Mouse (Mus musculus) cerebellum, postnatal 25 days (tissue): Measurements from ENCODE around the gene Fbxw11.
"Not testable (repeated sequence)": the region's sequence is repeated elsewhere in the genome, so short reads cannot be mapped to it uniquely, and the experiment has no call there.

Experiments
- DNase-seq, 2 experiments: peaks; one replicate each; pipeline ENCODE4 v3.0.0; 2021; ENCODE audit warnings: mixed read lengths in 2 of 2

Gene Fbxw11

DNA sequence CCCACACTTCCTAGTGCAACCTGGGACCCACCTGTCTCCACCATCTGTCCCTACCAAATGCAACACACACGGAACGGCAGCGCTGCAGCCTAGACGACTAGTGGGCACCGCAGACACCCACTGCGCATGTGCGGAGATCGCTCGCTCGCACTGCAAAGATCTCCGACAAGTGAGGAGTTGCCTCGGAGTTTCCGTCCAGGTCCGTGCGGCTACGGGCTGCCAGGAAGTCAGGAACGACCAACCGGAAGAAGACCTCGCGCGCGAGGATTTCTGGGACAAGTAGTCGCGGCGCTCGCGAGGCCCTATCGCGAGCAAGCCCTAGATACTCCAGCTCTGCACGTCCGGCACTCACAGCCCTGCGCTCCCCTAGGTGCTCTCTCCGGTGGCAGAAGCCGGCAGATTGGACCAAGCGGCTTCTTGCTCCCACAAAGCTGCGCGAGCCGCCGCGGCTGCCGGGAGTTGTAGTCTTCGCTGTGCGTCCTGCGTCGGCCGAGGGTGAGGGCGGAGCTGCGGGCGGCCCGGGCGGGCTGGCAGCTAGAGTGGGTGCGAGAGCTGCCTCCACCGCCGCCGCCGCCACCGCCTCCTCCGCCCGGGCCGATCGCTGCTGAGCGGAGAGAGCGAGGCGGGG is at the start of gene Fbxw11:
TSS of gene Fbxw11 (plus strand) at position 476 of the 628 bp plus-strand sequence.
- peak; percentile 97 for DNase-seq

DNA sequence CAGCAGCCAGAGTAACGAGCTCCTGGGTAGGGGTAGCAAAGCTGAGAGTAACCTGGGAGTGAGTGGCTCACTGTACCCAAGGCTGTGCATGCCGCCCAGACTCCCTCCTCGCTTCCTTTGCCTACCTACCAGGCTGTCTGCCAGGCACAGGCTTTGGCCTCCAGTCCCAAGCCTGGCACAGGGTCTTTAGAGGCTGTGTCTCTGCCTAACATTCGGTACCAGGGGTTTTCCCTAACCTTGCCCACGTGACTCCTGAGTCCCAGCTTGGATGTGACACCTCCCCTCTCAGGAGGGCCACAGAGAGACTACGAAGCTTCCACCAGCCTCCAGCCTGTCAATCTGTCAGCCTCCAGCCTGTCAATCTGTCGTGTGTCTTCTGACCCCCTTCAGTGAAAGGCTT is 49.4 kb upstream of the Fbxw11 start:
- DNase-seq, result peak; percentile 59 to 61

DNA sequence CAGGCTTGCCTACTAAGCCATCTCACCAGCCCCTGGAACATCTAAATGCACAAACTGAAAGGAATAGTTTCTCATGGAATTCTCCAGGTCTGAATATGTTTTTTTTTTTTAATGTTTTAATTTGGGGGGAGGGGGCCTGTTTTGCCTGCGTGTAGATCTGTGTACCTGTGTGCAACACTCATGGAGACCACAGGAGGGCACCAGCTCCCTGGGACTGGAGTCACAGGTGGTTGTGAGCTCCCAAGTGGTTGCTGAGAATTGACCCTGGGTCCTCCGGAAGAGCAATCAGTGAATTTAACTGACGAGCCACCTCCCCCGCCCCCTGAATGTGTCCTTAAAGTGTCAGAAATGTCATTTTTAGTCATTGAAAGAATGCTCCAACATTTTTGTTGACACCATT is 48.4 kb upstream of the Fbxw11 start:
- DNase-seq, result no peak

DNA sequence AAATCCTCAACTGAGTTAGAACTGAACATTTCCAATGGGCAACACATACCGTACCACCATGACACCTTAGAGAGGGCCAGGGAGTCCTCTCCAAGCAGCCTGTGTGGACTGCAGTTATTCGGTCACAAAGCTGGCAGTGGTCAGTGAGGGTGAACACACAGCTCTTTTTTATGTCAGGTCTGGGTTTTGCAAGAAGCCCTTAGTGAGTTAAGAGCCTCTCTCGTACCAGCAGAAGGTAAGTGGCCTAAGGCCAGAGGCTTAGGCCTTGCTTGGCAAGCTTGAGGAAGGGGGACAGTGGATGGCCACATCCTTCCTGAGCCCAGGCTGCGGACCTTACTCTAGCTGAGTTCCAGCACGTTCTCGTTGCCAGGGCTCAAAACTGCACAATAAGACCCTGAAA is 42.2 kb upstream of the Fbxw11 start:
- DNase-seq, result no peak

DNA sequence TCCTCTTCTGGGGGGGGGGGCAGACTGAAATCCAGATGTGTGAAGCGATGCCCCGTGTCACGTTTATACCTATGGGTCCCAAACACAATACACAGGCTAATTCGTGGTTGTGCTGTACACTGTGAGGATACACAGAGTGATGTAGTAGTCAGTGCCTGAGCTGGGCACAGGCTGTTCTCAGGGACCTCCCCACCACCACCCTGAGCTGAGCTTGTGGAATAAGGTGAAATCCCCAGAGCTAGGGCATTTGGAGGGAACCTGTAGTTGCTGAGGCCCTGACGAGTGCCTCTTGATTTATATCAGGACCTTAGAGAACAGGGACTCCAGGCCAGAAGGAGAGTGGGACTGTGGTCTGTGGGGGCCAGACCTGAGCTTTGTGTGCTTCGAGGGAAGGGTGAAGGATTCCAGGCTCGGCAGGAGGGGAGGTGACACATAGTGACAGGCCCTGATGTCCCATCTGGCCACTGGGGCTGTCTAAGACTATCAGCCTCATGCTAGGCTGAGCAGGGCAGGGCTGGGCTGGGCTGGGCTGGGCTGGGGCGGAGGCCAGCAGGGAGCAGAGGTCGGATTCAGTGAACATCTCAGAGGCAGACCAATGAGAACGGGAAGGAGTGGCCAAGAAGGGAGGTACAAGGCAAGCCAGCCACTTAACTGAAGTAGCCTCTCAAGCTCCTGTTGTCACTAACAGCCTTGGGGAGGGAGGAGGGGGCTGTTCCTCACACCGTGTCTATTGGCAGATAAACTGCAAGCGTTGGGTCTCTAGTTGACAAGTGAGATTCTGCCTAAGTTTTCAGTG is 40.8 kb upstream of the Fbxw11 start:
- DNase-seq, result peak; percentile 58 to 63

DNA sequence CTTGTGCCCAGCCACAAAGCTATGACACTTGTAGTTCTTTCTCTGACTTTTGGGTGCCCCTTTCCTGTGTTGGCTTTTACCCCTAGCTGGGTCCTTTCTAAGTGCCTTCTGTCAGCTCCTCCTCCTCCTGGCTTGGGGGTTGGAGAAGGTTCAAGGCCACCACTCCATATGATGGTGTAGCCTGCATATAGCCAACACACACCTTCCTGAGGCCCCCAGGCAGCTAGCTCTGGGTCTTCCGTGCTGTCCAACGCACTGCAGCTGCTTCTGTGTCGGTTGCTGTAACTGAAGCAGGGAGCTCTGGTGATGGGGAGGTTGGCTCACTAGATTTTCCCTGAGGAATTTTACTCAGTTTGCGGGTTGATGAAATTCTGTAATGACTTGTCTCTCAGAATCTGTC is 37.9 kb upstream of the Fbxw11 start:
- peak in 1 of 2 experiments; percentile 51 for DNase-seq

DNA sequence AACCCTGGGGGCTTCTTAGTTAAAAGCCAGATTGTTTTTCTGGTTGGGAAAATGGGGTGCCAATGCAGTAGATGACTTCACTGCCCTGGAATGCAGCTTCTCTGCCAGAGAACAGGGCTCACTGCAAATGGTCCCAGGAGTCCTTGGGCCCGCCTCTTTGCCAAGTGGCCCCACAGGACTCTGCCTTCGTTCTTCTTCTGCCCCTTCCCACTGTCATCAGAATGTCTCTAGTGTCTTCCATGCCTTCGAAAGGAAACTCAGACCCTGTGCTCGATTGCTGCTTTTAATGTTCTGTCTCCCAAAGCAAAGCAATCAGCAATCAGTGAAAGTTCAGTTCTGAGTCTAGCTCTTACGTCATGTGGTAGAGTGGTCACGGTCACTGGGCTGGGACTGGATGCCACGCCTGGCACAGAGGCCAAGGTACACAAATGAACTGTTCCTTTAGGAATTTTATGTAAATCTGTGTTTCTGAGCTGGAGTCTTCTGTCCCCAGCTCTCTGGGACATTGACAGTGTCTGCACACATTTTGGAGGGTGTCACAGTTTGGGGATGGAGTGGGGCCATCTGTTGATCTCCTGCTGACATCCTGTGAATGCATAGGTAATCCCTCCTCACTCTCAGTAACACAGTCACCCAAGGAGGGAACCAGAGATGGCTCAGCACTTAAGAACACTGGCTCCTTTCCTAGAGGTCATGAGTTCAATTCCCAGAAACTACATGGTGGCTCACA is 37.2 kb upstream of the Fbxw11 start:
- DNase-seq, result peak; percentile 73 to 74

DNA sequence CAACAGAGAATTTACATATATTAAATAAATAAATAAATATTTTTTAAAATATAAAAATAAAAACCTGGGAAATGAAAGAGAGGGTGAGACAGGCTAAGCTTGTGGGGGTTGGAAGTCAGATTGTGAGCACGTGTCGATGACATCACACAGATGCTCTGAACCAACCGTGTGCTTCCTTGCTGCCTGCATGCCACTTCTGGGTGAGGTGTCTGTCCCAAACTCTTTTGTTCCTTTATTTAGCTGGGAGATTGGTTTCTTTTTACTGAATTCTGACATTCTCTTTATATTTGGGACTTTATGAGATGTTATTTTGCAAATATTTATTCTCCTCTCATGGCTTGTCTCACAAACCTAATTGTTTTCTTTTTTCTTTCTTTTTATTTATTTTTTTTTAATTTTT is 36.6 kb upstream of the Fbxw11 start:
- DNase-seq, result no peak

DNA sequence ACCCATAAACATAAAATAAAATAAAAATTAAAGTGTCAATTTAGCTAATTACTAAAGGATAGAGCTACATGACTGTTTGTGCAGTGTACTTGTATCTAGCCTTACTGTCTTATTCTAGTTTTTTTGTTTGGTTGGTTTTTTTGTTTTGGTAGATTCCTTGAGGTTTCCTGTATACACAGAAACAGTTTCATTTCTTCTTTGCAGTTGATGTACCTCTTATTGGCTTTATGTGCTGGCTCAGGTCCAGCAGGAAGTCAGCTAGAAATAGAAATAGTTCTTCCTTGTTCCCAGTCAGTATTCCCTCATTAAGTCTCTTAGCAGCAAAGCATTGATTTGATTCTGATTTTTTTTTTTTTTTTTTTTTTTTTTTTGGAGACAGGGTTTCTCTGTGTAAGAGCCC is 35.2 kb upstream of the Fbxw11 start:
- DNase-seq, result no peak

DNA sequence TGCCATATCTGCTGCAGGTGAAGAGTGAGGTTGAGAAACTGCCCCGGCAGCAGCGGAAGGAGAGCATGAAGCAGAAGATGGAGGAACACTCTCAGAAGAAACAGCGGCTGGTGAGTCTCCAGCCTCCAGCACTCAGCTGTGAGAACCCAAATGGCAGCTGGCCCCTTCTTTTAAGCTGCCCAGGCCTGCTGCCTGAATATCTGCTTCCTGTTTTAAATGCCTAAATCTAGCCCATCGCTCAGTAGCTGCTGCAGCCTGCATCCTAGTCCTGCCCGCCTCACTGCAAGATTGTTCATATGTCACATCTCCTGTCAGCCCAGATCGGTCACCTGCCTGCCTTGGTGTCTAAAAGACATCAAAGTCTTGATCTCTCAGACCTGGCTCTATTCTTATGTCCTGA is 31.9 kb upstream of the Fbxw11 start:
- DNase-seq, result no peak

DNA sequence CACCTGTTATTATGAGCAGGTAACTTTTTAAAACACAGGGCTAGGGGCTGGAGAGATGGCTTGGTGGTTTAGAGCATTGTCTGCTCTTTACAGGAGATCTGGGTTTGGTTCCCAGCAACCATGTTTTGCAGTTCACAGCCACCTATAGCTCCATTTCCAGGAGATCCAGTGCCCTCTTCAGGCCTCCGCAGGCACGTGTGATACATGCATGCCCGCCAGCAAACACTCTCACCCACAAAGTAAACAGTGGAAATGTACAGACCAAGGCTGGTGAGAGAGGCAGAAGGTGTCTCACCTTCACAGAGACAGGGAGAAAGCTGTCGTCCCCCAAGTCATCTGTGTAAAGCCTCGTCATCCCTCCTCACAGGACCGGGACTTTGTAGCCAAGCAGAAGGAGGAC is 30.2 kb upstream of the Fbxw11 start:
- DNase-seq, result no peak

DNA sequence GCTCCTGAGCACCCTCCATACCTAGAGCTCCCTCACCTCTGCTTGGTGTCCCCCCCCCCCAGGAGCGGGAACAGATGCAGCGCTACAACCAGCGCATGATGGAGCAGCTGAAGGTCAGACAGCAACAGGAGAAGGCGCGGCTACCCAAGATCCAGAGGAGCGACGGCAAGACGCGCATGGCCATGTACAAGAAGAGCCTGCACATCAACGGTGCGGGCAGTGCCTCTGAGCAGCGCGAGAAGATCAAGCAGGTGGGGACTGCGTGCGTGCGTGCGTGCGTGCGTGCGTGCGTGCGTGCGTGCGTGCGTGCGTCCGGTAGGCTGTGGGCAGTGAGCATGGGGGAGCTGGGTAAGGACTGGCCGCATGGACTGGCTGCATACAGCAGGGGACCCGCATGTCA is 28.1 kb upstream of the Fbxw11 start:
- no peak for DNase-seq

DNA sequence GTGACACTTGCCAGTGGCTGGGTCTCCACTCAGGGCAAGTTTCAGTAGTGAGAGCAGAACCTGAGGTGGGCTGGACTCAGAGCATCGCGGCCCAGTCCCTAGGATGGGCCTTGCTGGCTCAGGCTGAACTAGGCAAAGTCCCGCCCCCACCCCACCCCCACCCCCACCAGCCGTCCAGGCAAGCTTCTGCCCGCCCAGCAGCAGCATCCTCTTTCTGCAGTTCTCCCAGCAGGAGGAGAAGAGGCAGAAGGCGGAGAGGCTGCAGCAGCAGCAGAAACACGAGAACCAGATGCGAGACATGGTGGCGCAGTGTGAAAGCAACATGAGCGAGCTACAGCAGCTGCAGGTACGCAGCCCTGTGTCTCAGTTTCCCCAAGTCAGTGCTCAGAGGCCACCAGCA is 27.0 kb upstream of the Fbxw11 start:
- DNase-seq, result no peak

DNA sequence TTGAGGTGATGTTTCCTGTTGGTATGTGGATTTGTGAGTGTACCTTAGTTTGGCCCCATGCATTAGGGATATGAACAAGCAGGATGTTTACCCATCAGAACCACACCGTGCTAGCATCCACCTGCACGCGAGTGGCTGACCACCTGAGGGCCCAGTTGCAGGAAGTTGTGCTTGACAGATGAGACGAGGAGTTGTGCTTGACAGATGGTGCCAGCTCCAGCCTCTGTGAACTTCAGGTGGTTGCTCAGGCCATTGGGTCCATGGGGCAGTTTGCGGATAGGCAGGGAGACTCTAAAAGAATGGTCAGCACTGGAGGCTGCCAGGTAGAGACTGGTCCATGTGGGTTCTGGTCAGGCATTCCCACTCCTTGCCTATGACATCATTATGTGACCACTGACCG is 26.4 kb upstream of the Fbxw11 start:
- no peak for DNase-seq

DNA sequence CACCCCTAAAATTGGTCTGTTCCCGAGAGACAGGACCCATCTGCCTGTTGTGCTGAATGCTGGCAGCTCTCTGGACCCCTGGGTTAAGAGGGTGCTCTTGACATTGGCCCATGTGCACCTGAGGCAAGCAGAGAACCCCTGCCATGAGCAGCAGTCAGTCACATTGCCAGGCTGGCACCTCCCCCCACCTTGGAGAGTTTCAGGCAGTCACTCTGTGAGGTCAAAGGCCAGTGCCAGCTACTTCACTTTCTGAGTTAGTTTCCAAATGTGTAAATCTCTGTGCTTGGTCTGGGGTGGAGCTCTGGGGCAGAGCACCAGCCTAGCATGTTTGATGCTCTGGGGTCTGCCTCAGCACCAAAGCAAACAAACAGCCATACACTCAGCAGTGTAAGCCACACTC is 24.5 kb upstream of the Fbxw11 start:
- no peak for DNase-seq

DNA sequence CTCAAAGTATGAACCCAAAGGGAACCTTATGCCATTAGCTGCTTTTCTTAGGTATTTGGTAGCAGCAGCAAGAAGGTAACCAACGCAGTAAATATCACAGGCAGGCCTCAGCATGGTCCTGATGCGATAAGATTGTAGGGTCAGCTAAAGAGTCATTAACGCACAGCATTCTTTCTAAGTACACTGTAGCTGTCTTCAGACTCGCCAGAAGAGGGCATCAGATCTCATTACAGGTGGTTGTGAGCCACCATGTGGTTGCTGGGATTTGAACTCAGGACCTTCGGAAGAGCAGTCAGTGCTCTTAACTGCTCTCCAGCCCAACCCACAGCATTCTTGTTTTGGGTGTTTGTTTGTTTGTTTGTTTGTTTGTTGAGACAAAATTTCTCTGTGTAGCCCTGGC is 23.9 kb upstream of the Fbxw11 start:
- not testable (repeated sequence) for DNase-seq

DNA sequence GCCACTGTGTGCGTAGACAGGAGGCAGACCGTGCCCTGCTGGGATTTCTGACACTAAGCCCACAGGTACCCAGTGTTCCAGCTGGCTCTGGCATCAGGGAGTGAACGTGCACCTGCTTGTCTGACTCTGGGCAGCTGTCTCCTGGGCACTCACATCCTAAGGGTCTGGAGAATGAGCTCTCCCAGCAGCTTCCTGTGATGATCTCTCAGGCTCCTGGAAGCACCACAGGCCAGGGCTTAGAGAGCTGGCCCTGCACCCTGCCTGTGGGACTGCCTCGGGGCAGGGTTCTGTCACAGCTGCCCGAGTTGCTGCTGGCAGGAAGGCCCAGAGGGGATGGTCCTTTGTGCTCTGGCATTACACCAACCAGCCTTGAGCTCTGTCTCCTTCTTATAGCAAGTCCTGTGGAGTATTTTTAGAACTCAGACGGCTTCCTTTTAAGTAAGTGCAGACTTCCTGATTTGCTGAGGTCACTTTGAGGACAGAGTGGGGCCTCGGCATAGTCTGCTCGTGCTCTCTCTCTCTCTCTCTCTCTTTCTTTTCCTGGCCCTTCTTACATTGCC is 23.2 kb upstream of the Fbxw11 start:
- DNase-seq, result peak in 1 of 2 experiments; percentile 54

DNA sequence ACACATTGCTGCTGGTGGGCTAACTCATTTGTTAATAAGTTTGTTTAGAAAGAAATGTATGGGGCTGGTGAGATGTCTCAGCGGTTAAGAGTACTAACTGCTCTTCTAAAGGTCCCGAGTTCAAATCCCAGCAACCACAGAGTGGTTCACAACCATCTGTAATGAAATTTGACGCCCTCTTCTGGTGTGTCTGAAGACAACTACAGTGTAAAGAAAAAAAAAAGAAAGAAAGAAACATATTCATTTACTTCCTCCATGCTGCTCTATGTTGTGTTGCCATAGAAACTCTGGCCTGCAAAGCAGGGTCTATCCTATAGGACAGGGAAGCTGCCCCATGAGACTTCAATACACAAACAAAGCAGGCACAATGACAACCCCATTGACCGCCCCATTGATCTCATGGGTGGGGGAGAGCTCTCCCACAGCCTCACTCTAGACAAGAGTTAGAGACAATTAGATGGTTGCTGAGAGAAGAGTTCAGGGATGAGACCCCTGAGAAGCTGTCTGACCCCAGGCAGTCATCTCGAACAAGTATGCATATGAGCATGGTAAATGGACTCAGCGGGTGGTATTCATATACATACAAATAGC is 22.6 kb upstream of the Fbxw11 start:
- no peak for DNase-seq

DNA sequence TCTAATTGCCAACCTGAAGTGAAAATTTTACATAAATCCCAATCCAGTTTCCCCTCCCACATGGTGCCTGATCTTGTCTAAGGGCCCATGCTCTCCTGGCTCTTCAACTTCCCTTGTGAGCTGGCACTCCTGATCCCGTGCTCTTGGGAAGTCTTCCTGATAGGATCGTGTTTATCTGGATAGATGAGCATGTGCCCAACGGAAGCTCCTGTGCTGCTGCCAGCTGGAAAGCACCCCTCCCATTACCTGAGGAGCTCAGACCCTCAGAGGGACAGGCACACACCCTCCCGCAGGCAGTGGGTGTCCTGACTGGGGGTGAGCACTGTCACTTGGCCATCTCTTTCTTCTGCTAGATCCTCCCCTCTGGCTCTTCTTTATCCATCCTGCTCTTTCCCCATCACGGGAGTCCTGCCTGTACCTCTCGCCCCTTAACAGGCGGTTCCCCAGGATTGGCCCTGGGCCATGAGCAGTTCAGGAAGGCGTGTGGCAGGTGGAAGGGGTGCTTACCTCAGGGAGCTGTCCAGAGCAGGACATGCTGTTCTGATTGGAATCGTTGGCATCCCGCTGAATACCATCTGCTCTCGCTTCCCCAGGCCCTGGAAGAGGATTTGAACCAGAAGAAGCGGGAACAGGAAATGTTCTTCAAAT is 20.6 kb upstream of the Fbxw11 start:
- DNase-seq, result peak; percentile 97 to 99

DNA sequence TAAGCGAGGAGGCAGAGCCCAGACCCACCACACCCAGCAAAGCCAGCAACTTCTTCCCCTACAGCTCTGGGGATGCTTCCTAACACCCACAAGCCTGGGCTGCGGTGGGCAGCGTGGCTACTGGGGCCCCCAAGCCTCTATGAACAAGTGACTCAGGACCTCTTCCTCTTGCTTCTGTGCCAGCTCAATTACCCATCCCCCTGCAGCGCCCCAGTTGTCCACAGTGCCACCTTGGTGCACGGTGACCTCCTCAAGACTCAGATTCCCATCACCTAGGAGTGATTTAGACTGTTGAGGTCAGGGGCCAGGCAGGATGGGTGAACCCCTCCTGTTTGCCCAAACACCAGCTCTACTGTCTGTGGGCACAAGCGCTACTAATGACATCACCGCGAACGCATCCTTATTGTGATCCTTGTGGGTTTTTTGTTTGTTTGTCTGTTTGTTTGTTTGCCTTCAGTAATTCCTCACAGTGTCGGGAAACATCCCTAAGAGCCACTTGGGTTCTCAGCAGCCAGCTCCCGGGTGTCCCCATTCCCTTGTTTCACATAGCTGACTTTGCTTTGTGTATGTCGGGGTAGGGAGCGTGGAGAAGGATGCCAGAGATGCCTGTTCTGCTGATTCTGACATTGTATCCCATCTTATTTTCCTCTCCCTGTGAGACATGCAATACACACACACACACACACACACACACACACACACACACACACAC is 19.9 kb upstream of the Fbxw11 start:
- no peak for DNase-seq

DNA sequence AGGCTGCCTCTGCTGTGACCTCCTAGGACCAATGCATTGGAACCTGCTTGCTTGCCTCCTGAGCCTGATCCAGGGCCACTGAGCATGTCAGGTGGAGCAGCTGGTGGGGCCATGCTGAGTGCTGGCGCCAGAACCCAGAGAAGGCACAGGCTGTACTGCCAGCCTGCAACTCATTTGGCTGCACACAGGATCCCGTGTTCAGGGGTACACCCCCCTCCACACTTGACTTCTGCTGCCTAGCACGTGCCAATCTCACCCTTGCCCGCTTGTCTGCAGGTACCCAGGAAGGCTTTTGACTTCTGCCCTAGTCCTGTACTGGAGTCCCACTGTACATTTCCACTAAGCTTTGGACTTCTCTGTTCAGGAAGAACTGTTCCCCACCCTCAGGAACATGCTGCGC is 19.3 kb upstream of the Fbxw11 start:
- peak; percentile 96 to 98 for DNase-seq

DNA sequence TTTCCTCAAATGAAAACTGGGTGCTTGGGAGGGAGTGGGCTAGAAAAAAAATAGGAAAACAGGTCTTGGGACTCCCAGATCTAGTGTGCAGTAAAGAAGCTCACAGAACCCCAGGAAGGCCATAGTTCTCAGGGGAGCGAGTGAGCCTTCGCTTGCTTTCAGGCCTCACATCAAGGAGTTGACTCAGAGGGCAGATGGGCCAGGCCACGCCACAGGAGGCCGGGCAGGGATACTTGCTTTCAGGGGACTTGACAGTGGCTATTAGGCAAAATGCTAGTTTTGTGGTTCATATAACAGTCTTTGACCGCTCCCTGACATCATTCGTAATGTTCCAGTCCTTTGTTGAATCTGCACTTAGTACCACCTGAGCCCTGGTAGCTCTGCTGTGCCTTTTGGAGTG is 18.6 kb upstream of the Fbxw11 start:
- peak; percentile 63 to 67 for DNase-seq
